Mouse (Mus musculus) adipocyte (in vitro differentiated cells): ENCODE results near the gene Gabrp.

Experiments
- DNase-seq: peaks from one replicate; pipeline ENCODE4 v3.0.0-alpha.2; 2016; ENCODE audit warnings: low spot score

The Gabrp gene

GRCm38 (mm10) chr11:33578859-33579258, at the start of gene Gabrp:
Gabrp (minus strand) TSS chr11:33578959.
- no peak for DNase-seq

- DNase-seq = no peak
These were observed 48.5 kb upstream of the Gabrp start for GRCm38 (mm10) chr11:33627136-33627742.

GRCm38 (mm10) chr11:33614218-33614617, 35.5 kb upstream of the Gabrp start:
- peak; percentile 50 for DNase-seq

- DNase-seq = no peak
These were observed 29.0 kb upstream of the Gabrp start for GRCm38 (mm10) chr11:33607784-33608183.

GRCm38 (mm10) chr11:33603174-33603573, 24.4 kb upstream of the Gabrp start:
- DNase-seq = no peak

- DNase-seq = no peak
These were observed 20.2 kb upstream of the Gabrp start, which contains the start of gene D130052B06Rik for GRCm38 (mm10) chr11:33598986-33599385. D130052B06Rik (plus strand) TSS chr11:33599302.

GRCm38 (mm10) chr11:33596655-33597054, 17.9 kb upstream of the Gabrp start:
- DNase-seq = no peak

- no peak for DNase-seq
These were observed 14.1 kb upstream of the Gabrp start for GRCm38 (mm10) chr11:33592826-33593225.

GRCm38 (mm10) chr11:33590771-33591170, 12.0 kb upstream of the Gabrp start:
- DNase-seq = no peak

GRCm38 (mm10) chr11:33586614-33587013, 7.9 kb upstream of the Gabrp start:
- DNase-seq = no peak

GRCm38 (mm10) chr11:33579621-33580020, 862 bp upstream of the Gabrp start:
- DNase-seq = no peak

- DNase-seq = no peak
These were observed 3.8 kb downstream of the Gabrp start for GRCm38 (mm10) chr11:33574944-33575343.

GRCm38 (mm10) chr11:33570413-33570812, 8.3 kb downstream of the Gabrp start:
- DNase-seq = no peak

GRCm38 (mm10) chr11:33563921-33564320, 14.8 kb downstream of the Gabrp start:
- DNase-seq = no peak

- no peak for DNase-seq
These were observed 24.6 kb downstream of the Gabrp start for GRCm38 (mm10) chr11:33554123-33554522.

GRCm38 (mm10) chr11:33550861-33551560, 27.7 kb downstream of the Gabrp start:
- DNase-seq = no peak

GRCm38 (mm10) chr11:33547386-33547785, 31.4 kb downstream of the Gabrp start:
- no peak for DNase-seq

GRCm38 (mm10) chr11:33544945-33545344, 33.8 kb downstream of the Gabrp start:
- no peak for DNase-seq

- no peak for DNase-seq
These were observed 34.6 kb downstream of the Gabrp start for GRCm38 (mm10) chr11:33544121-33544520.

GRCm38 (mm10) chr11:33537390-33538125, 41.2 kb downstream of the Gabrp start:
- no peak for DNase-seq

GRCm38 (mm10) chr11:33536636-33537035, 42.1 kb downstream of the Gabrp start:
- DNase-seq = no peak

- DNase-seq = no peak
These were observed 44.2 kb downstream of the Gabrp start for GRCm38 (mm10) chr11:33534541-33534940.

GRCm38 (mm10) chr11:33533577-33533976, 45.2 kb downstream of the Gabrp start:
- DNase-seq = no peak
